Mouse (Mus musculus) heart, postnatal 0 days (tissue): ENCODE data around the gene Shc2. TPM values are rescaled to one million over a fixed set of nuclear protein-coding genes. Genes with fewer than 3 reads are reported as not detected.
A peak's percentile ranks its signal among the peaks of the same experiment; 100 is the strongest.

Experiments
- ATAC-seq: fragments of 200-750 bp; cut with Nextera tagmentation; 2 replicates; pipeline ENCODE4 v1.8.0; 2017; ENCODE audit warnings: low read depth, moderate number of reproducible peaks, moderate library complexity; ENCODE audit not compliant: insufficient read depth
- DNase-seq: peaks from one replicate; pipeline ENCODE4 v3.0.0-alpha.2; 2016; ENCODE audit warnings: low spot score
- H3K27ac ChIP-seq: fragments of 300-500 bp; sonication (generic); 2 replicates; pipeline ENCODE4 v1.5.1; 2014; ENCODE audit warnings: low read depth, mild to moderate bottlenecking
- H3K27me3 ChIP-seq: fragments of 300-500 bp; sonication (generic); 2 replicates; pipeline ENCODE4 v1.6.1; 2014; ENCODE audit warnings: low read length, mixed read lengths; ENCODE audit not compliant: control insufficient read depth, insufficient read depth
- H3K36me3 ChIP-seq: fragments of 300-500 bp; sonication (generic); replicated peaks from 2 replicates; pipeline ENCODE4 v1.6.1; 2014; ENCODE audit warnings: low read length, mixed read lengths; ENCODE audit not compliant: control insufficient read depth, insufficient read depth
- H3K4me1 ChIP-seq: fragments of 300-500 bp; sonication (generic); 2 replicates; pipeline ENCODE4 v1.6.1; 2014; ENCODE audit warnings: antibody characterized with exemption; ENCODE audit not compliant: control insufficient read depth, insufficient read depth
- H3K4me2 ChIP-seq: fragments of 300-500 bp; sonication (generic); 2 replicates; pipeline ENCODE4 v1.6.1; 2014; ENCODE audit warnings: low read depth, mild to moderate bottlenecking, low read length, moderate library complexity
- H3K4me3 ChIP-seq: fragments of 300-500 bp; sonication (generic); 2 replicates; pipeline ENCODE4 v1.5.1; 2014; ENCODE audit warnings: low read depth, low read length
- H3K9ac ChIP-seq: fragments of 300-500 bp; sonication (generic); replicated peaks from 2 replicates; pipeline ENCODE4 v1.6.1; 2014; ENCODE audit warnings: low read depth, low read length, mixed read lengths
- H3K9me3 ChIP-seq: fragments of 300-500 bp; sonication (generic); replicated peaks from 2 replicates; pipeline ENCODE4 v1.6.1; 2016; ENCODE audit warnings: low read length; ENCODE audit not compliant: control insufficient read depth
- CTCF ChIP-seq: IDR thresholded peaks from 2 replicates; pipeline ENCODE4 v1.5.1; 2016; ENCODE audit warnings: antibody characterized with exemption, control low read depth, low read depth
- EP300 ChIP-seq: IDR thresholded peaks from 2 replicates; pipeline ENCODE4 v1.6.1; 2016; ENCODE audit warnings: antibody characterized with exemption, low read depth
- WGBS: fragments of 180-500 bp; shearing (Covaris S2); extraction: QIAGEN DNeasy Blood & Tissue Kit; methylation state at CpG from one replicate; pipeline ENCODE4 v1.1.7; 2014; 5-methylcytosine and 5-hydroxymethylcytosine counted together
- polyA plus RNA-seq: library from polyadenylated mRNA; unstranded; fragments of >200 nt; fragmentation: Nextera tagmentation; extraction: Ambion mirVana; gene quantifications from 2 replicates; pipeline ENCODE4 v1.2.1, GENCODE M21; 2015
- total RNA-seq: library from RNA; depleted of rRNA; stranded (reverse); fragments of >200 nt; gene quantifications from 2 replicates; pipeline ENCODE4 v1.2.3, GENCODE M21; 2014; ENCODE audit warnings: low replicate concordance; rRNA removed

The Shc2 gene
- total RNA-seq (2.7 and 3.1 TPM in 2 replicates), polyA plus RNA-seq (1.1 and 1.2 TPM in 2 replicates)

DNA sequence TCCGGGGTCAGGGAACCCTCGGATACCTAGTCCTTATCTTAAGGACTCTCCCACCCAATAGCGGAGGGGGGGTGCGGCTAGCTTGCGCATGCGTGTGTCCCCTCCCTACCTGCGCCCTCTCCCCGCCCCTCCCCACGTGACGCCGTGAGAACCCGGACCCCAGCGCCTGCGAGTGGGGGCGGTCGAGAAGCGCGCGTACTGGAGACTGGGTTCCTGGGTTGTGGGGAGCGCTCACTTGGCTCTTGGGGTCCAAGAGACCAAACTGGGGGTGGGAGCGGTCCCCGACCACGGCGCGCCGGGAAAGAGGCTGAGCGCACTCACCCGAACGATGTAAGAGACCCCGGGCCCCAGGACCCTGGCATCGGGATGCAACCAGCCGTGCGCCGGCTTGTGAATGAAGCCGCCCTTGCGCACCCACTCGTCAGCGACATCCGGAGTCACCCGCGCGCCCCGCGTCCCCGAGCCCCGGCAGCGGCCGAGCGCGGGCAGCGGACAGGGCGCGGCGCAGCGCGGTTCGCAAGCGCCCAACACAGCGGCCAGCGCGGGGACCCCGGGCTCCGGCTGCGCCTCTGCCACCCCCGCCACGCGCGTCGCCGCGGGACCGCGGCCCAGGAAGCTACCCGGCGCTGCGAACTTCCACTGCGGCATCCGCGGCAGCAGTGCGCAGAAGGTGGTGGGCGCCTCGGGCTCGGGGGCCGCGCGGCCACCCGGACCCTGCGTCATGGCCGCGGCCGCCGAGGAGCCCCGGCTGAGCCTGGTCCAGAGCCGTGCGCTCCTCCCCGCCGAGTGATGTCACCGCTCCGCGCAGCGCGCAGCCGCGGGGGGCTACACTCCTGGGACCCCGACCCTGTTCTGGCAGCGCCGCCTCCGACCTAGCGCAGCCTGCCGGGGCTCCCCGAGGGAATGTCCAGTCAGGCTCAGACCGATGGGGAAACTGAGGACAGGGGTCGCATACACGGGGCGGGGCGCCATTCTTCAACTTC is at the start of gene Shc2:
Shc2 (minus strand) TSS at position 791 of the 983 bp plus-strand sequence.
- ATAC-seq (peak; percentile 32; the same call in 1 of the 2 replicates), DNase-seq (no peak)
- under 1% methylated on average over 86 of the region's 116 CpGs for WGBS
- peak within 1 kb of the TSS; percentile 46 for H3K9ac ChIP-seq
- no peaks in the 10 kb centered on the region for H3K4me1 ChIP-seq
- no peaks in the 10 kb centered on the region for H3K9me3 ChIP-seq
- no peaks in the 10 kb centered on the region for H3K36me3 ChIP-seq
- no peak within 1 kb of the TSS for H3K27ac ChIP-seq
- peak within 1 kb of the TSS; percentile 67 for H3K4me3 ChIP-seq
- TF ChIP-seq EP300 = no peak
- no peak for TF ChIP-seq CTCF
- peaks cover 43% of the 10 kb centered on the region for H3K27me3 ChIP-seq
- H3K4me2 ChIP-seq = peak within 1 kb of the TSS; percentile 97

GRCm38 (mm10) chr10:79687513-79687912 is 49.8 kb upstream of the Shc2 start:
- 94% methylated on average over 6 of the region's 6 CpGs for WGBS
- DNase-seq = no peak
- Histone ChIP-seq H3K27ac (peak overlapping the region; percentile 91), H3K4me3 (no peak overlapping the region), H3K4me2 (no peak overlapping the region), H3K4me1 (peaks cover 30% of the 10 kb centered on the region), H3K9ac (no peak overlapping the region), H3K9me3 (no peaks in the 10 kb centered on the region), H3K27me3 (no peaks in the 10 kb centered on the region), H3K36me3 (peaks cover 50% of the 10 kb centered on the region)
- no peak for ATAC-seq
- no peak for TF ChIP-seq EP300
- no peak for TF ChIP-seq CTCF

DNA sequence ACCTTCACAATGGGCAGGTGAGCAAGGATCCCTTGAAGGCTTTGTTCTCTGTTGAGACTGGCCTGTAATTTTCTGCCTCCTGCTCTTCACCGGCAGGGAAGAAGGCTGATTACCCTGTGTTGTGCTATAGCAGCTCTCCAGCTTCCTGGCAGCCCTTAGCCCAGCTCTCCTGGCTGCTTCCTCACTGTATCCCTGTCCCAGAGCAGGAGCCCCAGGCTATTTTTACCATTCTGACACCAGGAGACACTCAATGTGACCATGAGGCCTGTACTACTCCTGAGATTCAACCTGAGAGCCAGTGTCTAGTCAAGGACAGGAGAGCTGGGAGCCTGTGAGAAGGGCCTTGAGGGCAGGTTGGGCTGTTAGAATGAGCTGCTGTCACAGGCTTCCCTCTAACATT is 49.0 kb upstream of the Shc2 start:
- Histone ChIP-seq H3K36me3 (peaks cover 50% of the 10 kb centered on the region), H3K9me3 (no peaks in the 10 kb centered on the region), H3K4me2 (no peak overlapping the region), H3K4me1 (peaks cover 30% of the 10 kb centered on the region), H3K9ac (no peak overlapping the region), H3K4me3 (no peak overlapping the region), H3K27ac (peak overlapping the region; percentile 91), H3K27me3 (no peaks in the 10 kb centered on the region)
- TF ChIP-seq EP300 (0 out of 2 replicates have a peak, but pooled peaks have one; percentile 31), CTCF (no peak)
- WGBS = 33% methylated on average over 1 of the region's 1 CpGs
- DNase-seq (peak; percentile 74), ATAC-seq (peak; percentile 9; the same call in 1 of the 2 replicates)

DNA sequence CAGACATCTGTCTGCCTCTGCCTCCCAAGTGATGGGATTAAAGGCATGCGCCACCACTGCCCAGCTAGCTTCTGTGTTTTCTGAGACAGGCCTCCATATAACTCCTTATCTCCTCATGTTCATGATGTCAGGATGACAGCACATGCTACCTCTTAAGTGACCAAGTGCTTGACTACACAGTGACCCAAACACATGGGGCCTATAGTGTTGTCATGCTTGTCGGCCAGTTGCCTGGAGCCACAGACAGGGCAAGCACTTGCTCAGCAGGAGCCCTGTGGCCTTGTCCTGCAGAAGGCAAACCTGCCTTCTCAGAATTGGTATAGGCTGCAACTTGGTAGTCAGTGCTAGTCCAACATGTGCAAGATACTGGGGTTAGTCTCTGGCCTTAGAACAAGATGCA is 48.5 kb upstream of the Shc2 start:
- Histone ChIP-seq H3K4me2 (no peak overlapping the region), H3K4me3 (no peak overlapping the region), H3K9ac (no peak overlapping the region), H3K27ac (peak overlapping the region; percentile 91), H3K9me3 (no peaks in the 10 kb centered on the region), H3K4me1 (peaks cover 30% of the 10 kb centered on the region), H3K36me3 (peaks cover 50% of the 10 kb centered on the region), H3K27me3 (no peaks in the 10 kb centered on the region)
- DNase-seq (no peak), ATAC-seq (no peak)
- WGBS = 47% methylated on average over 2 of the region's 2 CpGs
- TF ChIP-seq CTCF (no peak), EP300 (no peak)

DNA sequence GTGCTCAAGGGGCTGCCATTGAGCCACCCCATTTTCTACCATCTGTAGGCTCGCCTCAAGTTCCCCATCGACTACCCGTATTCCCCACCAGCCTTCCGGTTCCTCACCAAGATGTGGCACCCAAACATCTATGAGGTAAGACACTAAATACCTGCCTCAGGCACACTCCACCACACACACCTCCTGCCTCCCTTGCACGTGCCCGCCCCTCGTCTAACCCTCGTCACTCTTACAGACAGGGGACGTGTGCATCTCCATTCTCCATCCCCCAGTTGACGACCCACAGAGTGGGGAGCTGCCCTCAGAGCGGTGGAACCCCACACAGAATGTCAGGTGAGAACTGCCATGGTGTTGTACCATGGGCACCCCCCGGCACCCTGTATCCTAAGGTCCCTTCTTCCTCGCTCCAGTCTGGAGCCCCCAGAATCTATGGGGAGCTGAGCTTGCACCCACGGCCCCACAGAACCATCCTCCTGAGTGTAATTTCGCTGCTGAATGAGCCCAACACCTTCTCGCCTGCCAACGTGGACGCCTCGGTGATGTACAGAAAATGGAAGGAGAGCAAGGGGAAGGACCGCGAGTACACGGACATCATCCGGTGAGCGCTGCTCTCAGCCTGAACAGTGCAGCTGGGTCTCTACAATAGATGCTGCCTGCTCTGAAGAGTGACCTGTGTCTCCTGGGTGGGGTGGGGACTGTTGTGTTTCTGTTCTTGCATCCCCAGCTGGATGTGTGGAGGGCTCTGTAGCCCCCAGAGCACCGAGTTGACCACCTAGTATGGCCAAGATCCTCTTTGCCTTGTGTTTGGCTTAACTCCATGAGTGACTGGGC is 47.3 kb upstream of the Shc2 start:
- Histone ChIP-seq H3K27me3 (no peaks in the 10 kb centered on the region), H3K4me1 (peaks cover 30% of the 10 kb centered on the region), H3K9me3 (no peaks in the 10 kb centered on the region), H3K4me2 (no peak overlapping the region), H3K27ac (peak overlapping the region; percentile 96), H3K4me3 (no peak overlapping the region), H3K9ac (no peak overlapping the region), H3K36me3 (peaks cover 50% of the 10 kb centered on the region)
- ATAC-seq (no peak), DNase-seq (no peak)
- WGBS = 91% methylated on average over 25 of the region's 25 CpGs
- TF ChIP-seq EP300 (no peak), CTCF (no peak)
